In the genomic region with DNA sequence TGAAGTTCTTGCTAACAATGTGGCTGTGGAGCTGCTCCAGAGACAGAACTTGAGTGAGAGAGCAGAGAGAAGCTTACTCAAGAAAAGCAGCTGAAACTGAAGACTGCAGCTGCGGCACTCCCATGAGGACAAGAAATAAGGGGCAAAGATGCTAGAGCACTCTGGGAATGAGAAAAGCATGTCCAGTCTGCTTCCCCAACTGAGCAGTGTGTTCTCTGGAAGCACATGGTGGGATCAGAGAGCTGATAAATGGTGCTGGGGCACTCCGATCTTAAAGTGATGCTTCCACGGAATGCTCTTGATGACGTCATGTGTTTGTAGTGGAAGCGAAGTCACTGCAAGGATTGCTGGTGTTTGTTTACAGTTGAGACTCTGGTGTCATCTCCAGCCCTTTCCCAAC, we compare ENCODE assay signal across 18 mouse cellular contexts.
DNase-seq lines count a peak whose midpoint lies in the region; ATAC-seq and TF ChIP-seq lines count a peak whose summit lies in the region.
"Had no signal": no experiment of that assay in that cellular context is flagged by ENCODE, and none has a peak within 500 bp of the region (broad histone marks: within the 10 kb centered on the region; RNA-seq: fewer than 3 reads in every experiment).

No protein-coding gene starts in this region.

- TF ChIP-seq CTCF in heart, postnatal 0 days (IDR thresholded peaks at IDR 0.05; ENCODE audit: low read depth): no peak

- ATAC-seq in heart, postnatal 0 days (ENCODE audit: insufficient read depth, low read depth): no peak
- ATAC-seq: forebrain, embryonic 13.5 days had no signal

- no peak overlapping the region for H3K9ac ChIP-seq in heart, postnatal 0 days (replicated peaks; ENCODE audit: low read depth, low read length)
- H3K9ac ChIP-seq: embryonic facial prominence, embryonic 12.5 days; forebrain, embryonic 13.5 days; limb, embryonic 13.5 days; liver, embryonic 13.5 days; stomach, embryonic 15.5 days had no signal

- DNase-seq in kidney, adult 18-20 months: peak; percentile 5
- no peak for DNase-seq in kidney, adult 11 months
- peak; percentile 18 for DNase-seq in lung, postnatal 10 days
- DNase-seq in lung, postnatal 36 days: no peak
- no peak for DNase-seq in heart, postnatal 0 days (ENCODE audit: low spot score)
- peak; percentile 38 for DNase-seq in skeletal muscle tissue, adult 2 months (ENCODE audit: low read depth, low spot score)
- no peak for DNase-seq in adrenal gland, postnatal 4 days (ENCODE audit: low spot score in 2 of 2)
- DNase-seq: adrenal gland, adult 8-10 months; cerebellum, adult 9-11 months; liver, embryonic 13.5 days; right cerebral cortex, postnatal 14 days; thymus, adult 18-20 months; thymus, postnatal 4 days had no signal

- 54% methylated on average over 5 of the region's 5 CpGs for WGBS in heart, postnatal 0 days

- peaks cover 7% of the 10 kb centered on the region; the same call in 1 of the 2 replicates for H3K4me1 ChIP-seq in heart, postnatal 0 days (ENCODE audit: control insufficient read depth, insufficient read depth)
- H3K4me1 ChIP-seq: embryonic facial prominence, embryonic 12.5 days; forebrain, embryonic 13.5 days; limb, embryonic 13.5 days; liver, embryonic 13.5 days; stomach, embryonic 15.5 days had no signal

- H3K4me2 ChIP-seq in heart, postnatal 0 days (ENCODE audit: low read depth, low read length): no peak overlapping the region
- H3K4me2 ChIP-seq: embryonic facial prominence, embryonic 12.5 days; forebrain, embryonic 13.5 days; limb, embryonic 13.5 days; liver, embryonic 13.5 days; stomach, embryonic 15.5 days had no signal

- no peaks in the 10 kb centered on the region for H3K9me3 ChIP-seq in heart, postnatal 0 days (replicated peaks; ENCODE audit: control insufficient read depth, low read length)
- H3K9me3 ChIP-seq: embryonic facial prominence, embryonic 12.5 days; forebrain, embryonic 13.5 days; limb, embryonic 13.5 days; liver, embryonic 13.5 days; stomach, embryonic 15.5 days had no signal

- 0 out of 2 replicates have a peak overlapping the region, but pooled peaks have one; percentile 15 for H3K27ac ChIP-seq in heart, postnatal 0 days (ENCODE audit: low read depth)
- H3K27ac ChIP-seq: embryonic facial prominence, embryonic 12.5 days; forebrain, embryonic 13.5 days; limb, embryonic 13.5 days; liver, embryonic 13.5 days; stomach, embryonic 15.5 days had no signal

- no peaks in the 10 kb centered on the region for H3K36me3 ChIP-seq in heart, postnatal 0 days (replicated peaks; ENCODE audit: control insufficient read depth, insufficient read depth, low read length)
- H3K36me3 ChIP-seq: embryonic facial prominence, embryonic 12.5 days; limb, embryonic 13.5 days; liver, embryonic 13.5 days; stomach, embryonic 15.5 days had no signal

- H3K27me3 ChIP-seq in heart, postnatal 0 days (ENCODE audit: control insufficient read depth, insufficient read depth, low read length): no peaks in the 10 kb centered on the region
- H3K27me3 ChIP-seq: embryonic facial prominence, embryonic 12.5 days; forebrain, embryonic 13.5 days; limb, embryonic 13.5 days; liver, embryonic 13.5 days; stomach, embryonic 15.5 days had no signal

- no peak overlapping the region for H3K4me3 ChIP-seq in heart, postnatal 0 days (ENCODE audit: low read depth, low read length)
- H3K4me3 ChIP-seq: embryonic facial prominence, embryonic 12.5 days; erythroblast, embryonic 14.5 days; forebrain, embryonic 13.5 days; limb, embryonic 13.5 days; liver, embryonic 13.5 days; stomach, embryonic 15.5 days had no signal

- no peak for TF ChIP-seq EP300 in heart, postnatal 0 days (IDR thresholded peaks at IDR 0.05; ENCODE audit: low read depth)

Comparison
In these comparisons a context has a peak if more than half of its experiments do, and no peak if none do; other contexts are left out.
1. DNase-seq: peak in kidney, adult 18-20 months (single experiment), lung, postnatal 10 days (single experiment) and skeletal muscle tissue, adult 2 months (single experiment); none in kidney, adult 11 months (single experiment), lung, postnatal 36 days (single experiment), heart, postnatal 0 days (single experiment) and adrenal gland, postnatal 4 days (0 of 2).